Mouse (Mus musculus): ENCODE results near the gene Gm597.

Gm597 gene

DNA sequence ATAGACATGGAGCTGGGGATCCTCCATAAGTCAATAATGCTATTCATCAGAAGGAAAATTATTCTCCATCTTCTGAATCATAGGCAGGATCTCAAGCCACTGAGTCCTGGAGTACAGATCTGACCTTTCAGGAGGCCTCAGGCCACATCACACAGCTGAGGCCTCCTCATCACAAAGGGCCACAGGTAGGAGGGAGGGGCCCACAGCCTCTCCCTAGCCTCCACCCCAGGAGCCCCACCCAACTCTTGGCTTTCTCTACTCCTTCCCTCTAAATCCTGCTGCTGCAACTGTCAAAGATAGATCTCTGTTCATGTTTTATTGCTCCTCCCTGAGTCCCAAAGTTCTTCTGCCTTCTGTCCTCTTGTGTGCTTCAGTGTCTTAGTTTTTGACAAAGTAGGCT, at the start of gene Gm597:
TSS of gene Gm597 (minus strand) at position 101 of the 400 bp plus-strand sequence.
- no peak for DNase-seq

GRCm38 (mm10) chr1:28807689-28808088, 27.6 kb upstream of the Gm597 start:
- DNase-seq, result no peak

DNA sequence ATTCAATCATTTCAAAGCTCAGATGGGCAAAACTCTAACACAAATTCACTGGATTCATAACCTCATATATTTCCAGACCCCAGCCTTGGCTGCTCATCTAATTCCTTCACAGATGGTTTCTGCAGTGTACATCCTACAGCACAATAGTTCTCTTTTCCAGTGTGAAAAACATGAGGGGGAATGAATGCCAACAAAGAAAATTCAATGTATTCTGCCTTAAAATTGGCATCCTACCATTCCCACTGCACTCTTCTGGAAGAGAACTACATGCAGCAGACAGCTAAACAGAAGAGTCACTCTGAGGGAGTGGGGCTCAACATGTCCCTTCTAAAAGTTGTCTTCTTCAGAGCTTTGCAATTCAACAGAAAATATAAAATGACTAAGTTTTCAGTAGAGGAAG, 26.6 kb upstream of the Gm597 start:
- DNase-seq, result no peak

DNA sequence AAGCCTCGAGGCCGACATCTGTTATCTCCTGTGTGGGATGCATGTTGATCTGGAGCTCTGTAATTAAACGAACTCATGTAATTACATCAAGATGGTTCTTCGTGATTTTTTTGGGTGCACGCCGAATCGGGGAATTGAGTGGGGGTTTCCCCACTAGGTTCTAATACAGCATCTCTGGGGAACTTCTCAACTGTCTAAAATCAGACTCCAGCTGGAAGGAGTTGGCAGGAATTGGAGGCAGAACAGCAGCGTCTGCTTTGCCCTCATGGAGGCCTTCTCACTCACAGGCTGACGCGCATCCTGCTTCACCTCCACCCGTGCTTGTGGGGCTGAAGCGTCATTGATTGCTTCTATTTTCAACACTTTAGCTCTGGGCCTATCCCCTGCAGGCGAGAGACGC, 20.8 kb upstream of the Gm597 start:
- DNase-seq, result no peak
